21 mouse cellular contexts compared by ENCODE assay signal in genomic region chr19:46495136-46495535, GRCm38 (mm10). TPM values are rescaled to one million over a fixed set of nuclear protein-coding genes. Genes with fewer than 3 reads are reported as not detected.
DNase-seq lines count a peak whose midpoint lies in the region; ATAC-seq and TF ChIP-seq lines count a peak whose summit lies in the region.
"Had no signal": no experiment of that assay in that cellular context is flagged by ENCODE, and none has a peak within 500 bp of the region (broad histone marks: within the 10 kb centered on the region; RNA-seq: fewer than 3 reads in every experiment).

No protein-coding gene starts in this region.

- no peaks in the 10 kb centered on the region for H3K27me3 ChIP-seq in hindbrain, embryonic 13.5 days
- no peaks in the 10 kb centered on the region for H3K27me3 ChIP-seq in hindbrain, postnatal 0 days (ENCODE audit: insufficient read depth, low read length)
- no peaks in the 10 kb centered on the region for H3K27me3 ChIP-seq in spleen, adult 2 months (ENCODE audit: control insufficient read depth, insufficient read depth, low read length)
- H3K27me3 ChIP-seq: heart, embryonic 13.5 days; liver, embryonic 15.5 days; lung, embryonic 15.5 days; midbrain, embryonic 13.5 days; Patski had no signal

- TF ChIP-seq POLR2A in spleen, adult 2 months (IDR thresholded peaks at IDR 0.05; ENCODE audit: low read depth, low read length): no peak

- DNase-seq in hindbrain, postnatal 0 days (ENCODE audit: low spot score): no peak
- DNase-seq in spleen, adult 2 months (ENCODE audit: low read depth in 1 of 2, low spot score in 2 of 2): no peak
- DNase-seq in spleen, postnatal 4 days (ENCODE audit: low spot score in 2 of 2): no peak
- no peak for DNase-seq in cerebellum, postnatal 36 days
- DNase-seq in cerebellum, adult 11-12 months: no peak
- DNase-seq: cerebellum, adult 2 months; cerebellum, postnatal 25 days; heart, adult 18-20 months; heart, postnatal 14 days; kidney, adult 9 months; left cerebral cortex, postnatal 4 days; liver; thymus, postnatal 14 days had no signal

- H3K4me2 ChIP-seq in hindbrain, embryonic 13.5 days: no peak overlapping the region
- no peak overlapping the region for H3K4me2 ChIP-seq in hindbrain, postnatal 0 days (ENCODE audit: low read depth, low read length)
- H3K4me2 ChIP-seq: heart, embryonic 13.5 days; liver, embryonic 15.5 days; lung, embryonic 15.5 days; midbrain, embryonic 13.5 days had no signal

- 0 out of 2 replicates have a peak overlapping the region, but pooled peaks have one; percentile 20 for H3K27ac ChIP-seq in hindbrain, embryonic 13.5 days
- H3K27ac ChIP-seq in hindbrain, postnatal 0 days: no peak overlapping the region
- peak overlapping the region; percentile 45 for H3K27ac ChIP-seq in spleen, adult 2 months (ENCODE audit: insufficient read depth, low read length)
- H3K27ac ChIP-seq: heart, embryonic 13.5 days; liver, embryonic 15.5 days; lung, embryonic 15.5 days; midbrain, embryonic 13.5 days had no signal

- H3K4me1 ChIP-seq in hindbrain, embryonic 13.5 days (replicated peaks): peaks cover 8% of the 10 kb centered on the region
- no peaks in the 10 kb centered on the region for H3K4me1 ChIP-seq in hindbrain, postnatal 0 days (ENCODE audit: insufficient read depth, low read length)
- H3K4me1 ChIP-seq in spleen, adult 2 months (ENCODE audit: control insufficient read depth, insufficient read depth, insufficient read length): peaks cover 6% of the 10 kb centered on the region; the same call in 1 of the 2 replicates

- no peaks in the 10 kb centered on the region for H3K9me3 ChIP-seq in hindbrain, embryonic 13.5 days
- H3K9me3 ChIP-seq in hindbrain, postnatal 0 days (ENCODE audit: low read length): no peaks in the 10 kb centered on the region
- H3K9me3 ChIP-seq: heart, embryonic 13.5 days; liver, embryonic 15.5 days; lung, embryonic 15.5 days; midbrain, embryonic 13.5 days had no signal

- no peaks in the 10 kb centered on the region for H3K36me3 ChIP-seq in hindbrain, embryonic 13.5 days
- no peaks in the 10 kb centered on the region for H3K36me3 ChIP-seq in hindbrain, postnatal 0 days (ENCODE audit: insufficient read depth, low read length)
- H3K36me3 ChIP-seq in spleen, adult 2 months (ENCODE audit: control insufficient read depth, insufficient read depth, low read length): no peaks in the 10 kb centered on the region; the same call in 1 of the 2 replicates
- H3K36me3 ChIP-seq: heart, embryonic 13.5 days; liver, embryonic 15.5 days; lung, embryonic 15.5 days; midbrain, embryonic 13.5 days had no signal

- ATAC-seq in hindbrain, embryonic 13.5 days (ENCODE audit: low FRiP score): no peak
- no peak for ATAC-seq in hindbrain, postnatal 0 days
- peak; percentile 28; the same call in 1 of the 2 replicates for ATAC-seq in granulocyte monocyte progenitor cell, adult 5-6 weeks (replicated peaks; ENCODE audit: poor library complexity, severe bottlenecking)
- ATAC-seq: forebrain, embryonic 14.5 days; midbrain, embryonic 13.5 days; Patski had no signal

- TF ChIP-seq CTCF in hindbrain, postnatal 0 days (IDR thresholded peaks at IDR 0.05; ENCODE audit: low read depth): no peak
- TF ChIP-seq CTCF in spleen, adult 2 months (IDR thresholded peaks at IDR 0.05; ENCODE audit: extremely low read depth, insufficient read depth, insufficient read length, insufficient replicate concordance): no peak

- 86% methylated on average over 8 of the region's 8 CpGs for WGBS in hindbrain, embryonic 13.5 days
- 78% methylated on average over 8 of the region's 8 CpGs for WGBS in hindbrain, postnatal 0 days
- 18% methylated on average over 8 of the region's 8 CpGs for WGBS in spleen, adult 2 months

- no peak overlapping the region for H3K9ac ChIP-seq in hindbrain, embryonic 13.5 days
- H3K9ac ChIP-seq in hindbrain, postnatal 0 days (replicated peaks; ENCODE audit: low read length): no peak overlapping the region
- H3K9ac ChIP-seq: heart, embryonic 13.5 days; liver, embryonic 15.5 days; lung, embryonic 15.5 days; midbrain, embryonic 13.5 days had no signal

- no peak overlapping the region for H3K4me3 ChIP-seq in hindbrain, embryonic 13.5 days
- H3K4me3 ChIP-seq in hindbrain, postnatal 0 days (ENCODE audit: low read length): no peak overlapping the region
- H3K4me3 ChIP-seq in spleen, adult 2 months (ENCODE audit: extremely low read depth, insufficient read depth, insufficient read length): no peak overlapping the region
- H3K4me3 ChIP-seq: heart, embryonic 13.5 days; liver, embryonic 15.5 days; lung, embryonic 15.5 days; midbrain, embryonic 13.5 days had no signal

RNA-seq across cellular contexts. Expression of gene Trim8, which starts 6.4 kb away (rescaled TPM):
- 29.7 and 31.6 TPM in 2 replicates for polyA plus RNA-seq in hindbrain, embryonic 13.5 days (2015; fragmentation: Nextera tagmentation; extraction: Ambion mirVana)
- 108 and 115 TPM in 2 replicates for total RNA-seq in hindbrain, postnatal 0 days (2014; rRNA removed)
- polyA plus RNA-seq in hindbrain, postnatal 0 days (2015; fragmentation: Nextera tagmentation; extraction: Ambion mirVana): 28.8 and 29.7 TPM in 2 replicates
- polyA plus RNA-seq in spleen, adult 2 months (2012; rRNA removed): 47.1 and 58.4 TPM in 2 replicates
- total RNA-seq in granulocyte monocyte progenitor cell, adult 5-6 weeks (2014; fragmentation: Nextera tagmentation): 10.9 and 13.9 TPM in 2 replicates
- total RNA-seq in granulocyte monocyte progenitor cell, adult 5-6 weeks (2017): 12.2 and 13.6 TPM in 2 replicates
